Mouse (Mus musculus) E14TG2a.4 (cell line): ENCODE data around the gene Wfdc1.

ENCODE experiments used
- CTCF ChIP-seq: conservative IDR thresholded peaks from 2 replicates; pipeline ENCODE4 v1.5.1; 2014; ENCODE audit warnings: low read length
- NANOG ChIP-seq: IDR thresholded peaks from 2 replicates; pipeline ENCODE4 v1.6.1; 2014; ENCODE audit warnings: borderline replicate concordance, low read length, mixed read lengths

DNA sequence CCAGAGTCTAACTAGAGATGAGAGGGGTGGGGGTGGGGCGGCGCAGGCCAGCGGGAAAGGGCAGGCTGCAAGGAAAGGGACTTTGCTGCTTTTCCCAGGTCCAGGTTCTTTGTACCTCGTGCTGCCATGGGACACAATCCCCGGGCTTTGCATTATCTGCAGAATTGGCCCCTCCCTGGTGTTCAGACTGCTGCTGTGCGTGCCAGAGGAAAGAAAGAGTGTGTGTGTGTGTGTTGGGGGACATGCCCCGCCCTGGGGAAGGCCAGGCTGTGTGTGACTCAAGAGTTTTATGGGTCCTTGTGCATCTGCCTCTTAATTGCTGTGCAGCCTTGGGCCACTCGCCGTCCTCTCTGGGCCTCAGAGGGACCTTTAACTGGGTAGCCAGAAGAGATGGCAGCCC, 2.3 kb downstream of the Wfdc1 start:
- TF ChIP-seq CTCF = no peak
- TF ChIP-seq NANOG = no peak
